Mouse (Mus musculus): ENCODE results near the gene Tfap2c. TPM values are rescaled to one million over a fixed set of nuclear protein-coding genes. Genes with fewer than 3 reads are reported as not detected.

The Tfap2c gene
- total RNA-seq (2015): not detected in 2 replicates
- not detected in 2 replicates for total RNA-seq (2017)

DNA sequence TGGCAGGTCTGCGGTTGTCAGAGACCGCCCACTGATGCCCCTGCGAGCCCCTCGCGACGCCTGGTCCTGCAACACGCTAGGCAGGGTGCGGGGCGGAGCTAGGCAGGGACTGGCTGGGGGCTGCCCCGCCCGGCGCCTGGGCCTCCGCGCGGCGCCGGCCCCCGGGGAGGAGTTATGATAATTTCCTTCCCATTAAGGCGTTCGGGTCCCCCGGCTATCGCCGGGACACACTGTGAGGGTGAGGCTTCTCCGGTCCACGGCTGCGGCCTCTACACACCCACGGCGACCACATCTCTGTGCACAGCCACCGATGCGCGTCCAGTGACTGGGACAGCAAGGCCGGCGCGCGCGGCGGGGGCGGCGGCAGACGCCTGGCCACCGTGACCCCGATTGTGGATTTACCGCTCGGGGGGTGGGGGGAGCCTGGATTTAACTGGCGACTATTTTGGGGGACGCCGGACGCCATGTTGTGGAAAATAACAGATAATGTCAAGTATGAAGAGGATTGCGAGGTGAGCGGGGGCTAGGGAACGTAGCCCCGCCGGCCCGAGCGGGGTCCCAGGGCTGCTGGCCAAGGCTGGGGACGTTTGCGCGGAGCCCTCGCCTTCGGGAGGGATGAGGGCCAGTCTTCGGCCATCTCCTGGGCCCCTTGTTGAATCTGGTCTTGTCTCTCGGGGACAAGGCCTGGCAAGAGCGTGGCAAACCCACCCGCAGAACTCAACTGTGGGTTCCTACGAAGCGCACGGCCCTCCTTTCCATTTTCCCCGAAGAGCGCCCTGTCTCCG is at the start of gene Tfap2c:
Gene Tfap2c, plus strand, starts transcription at position 223 of the 785 bp plus-strand sequence.
- ATAC-seq (ENCODE audit: poor library complexity, severe bottlenecking): no peak

DNA sequence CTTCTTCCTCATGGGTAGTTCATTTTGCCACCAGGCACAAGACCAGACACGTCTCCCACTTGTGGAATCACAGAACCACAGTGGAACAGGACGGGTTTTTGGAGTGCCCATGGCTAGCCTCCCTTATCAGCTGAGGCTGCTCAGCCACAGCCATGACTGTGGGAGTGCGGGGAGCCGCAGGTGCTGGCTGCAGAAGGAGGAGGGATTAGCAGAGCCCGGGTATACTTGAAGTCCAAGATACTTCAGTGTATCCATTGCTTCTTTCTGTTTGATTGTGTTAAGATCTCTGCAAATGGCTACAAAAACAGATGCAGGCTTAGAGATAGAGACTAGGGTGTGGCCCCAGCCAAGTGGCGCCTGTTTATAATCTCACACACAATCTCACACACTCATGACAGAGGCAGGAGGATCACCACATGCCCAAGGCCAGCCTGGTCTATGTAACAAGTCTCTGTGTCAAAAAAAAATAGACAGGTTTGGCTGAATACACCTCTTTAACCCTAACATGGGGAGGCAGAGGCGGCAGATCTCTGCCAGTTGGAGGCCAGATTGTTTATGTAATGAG is 48.6 kb upstream of the Tfap2c start:
- ATAC-seq (ENCODE audit: poor library complexity, severe bottlenecking): no peak

DNA sequence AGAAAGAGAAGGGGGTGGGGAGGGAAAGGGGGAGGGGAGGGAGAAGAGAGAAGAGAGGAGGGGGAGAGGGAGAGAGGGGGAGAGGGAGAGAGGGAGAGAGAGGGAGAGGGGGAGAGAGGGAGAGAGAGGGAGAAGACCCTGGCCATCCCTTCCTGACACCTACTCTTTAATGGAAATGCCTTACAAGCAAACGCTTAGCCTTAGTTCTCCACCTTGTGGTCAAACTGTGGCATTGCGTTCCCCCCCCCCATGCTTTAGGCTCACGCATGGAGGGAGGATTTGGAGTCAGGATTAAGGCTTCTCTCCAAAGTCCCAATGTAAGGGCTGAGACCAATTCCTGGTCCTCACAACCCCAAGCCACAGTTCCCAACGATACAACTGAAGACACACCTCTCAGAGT is 48.1 kb upstream of the Tfap2c start:
- ATAC-seq (ENCODE audit: poor library complexity, severe bottlenecking): peak; percentile 80

DNA sequence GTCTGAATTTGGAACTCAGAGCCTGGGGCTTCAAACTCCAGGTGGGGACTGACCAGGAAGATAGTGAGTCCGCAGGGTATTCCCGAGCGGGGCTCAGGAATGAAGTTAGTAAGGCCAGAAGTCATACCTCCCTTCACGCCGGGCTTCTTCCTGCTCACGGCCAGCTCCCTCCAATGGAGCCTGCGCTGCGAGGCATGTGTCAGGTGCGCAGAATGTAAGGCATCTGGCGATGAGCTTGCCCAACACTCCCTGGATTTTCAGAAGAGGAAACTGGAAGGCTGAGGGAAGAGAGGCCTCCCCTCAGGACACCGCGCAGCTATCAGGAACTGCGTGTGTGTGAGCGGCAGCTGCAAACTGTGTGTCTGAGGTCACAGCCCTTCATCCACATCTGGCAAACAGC is 47.2 kb upstream of the Tfap2c start:
- ATAC-seq (ENCODE audit: poor library complexity, severe bottlenecking): no peak

DNA sequence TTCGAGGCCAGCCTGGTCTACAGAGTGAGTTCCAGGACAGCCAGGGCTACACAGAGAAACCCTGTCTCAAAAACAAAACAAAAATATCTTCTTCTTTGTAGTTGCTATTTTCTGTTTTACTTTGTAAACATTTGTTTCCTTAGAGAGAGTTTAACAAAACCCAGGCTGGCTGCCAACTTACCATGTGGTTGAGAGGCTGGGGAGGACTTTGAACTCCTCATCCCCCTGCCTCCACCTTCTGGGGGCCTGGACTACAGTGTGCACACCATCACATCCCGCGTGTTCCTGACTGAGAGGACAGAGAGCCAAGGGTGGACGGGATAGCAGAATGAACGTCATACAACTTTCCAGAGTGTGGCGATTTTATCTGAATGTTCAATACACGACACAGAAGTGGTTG is 43.3 kb upstream of the Tfap2c start:
- no peak for ATAC-seq (ENCODE audit: poor library complexity, severe bottlenecking)

DNA sequence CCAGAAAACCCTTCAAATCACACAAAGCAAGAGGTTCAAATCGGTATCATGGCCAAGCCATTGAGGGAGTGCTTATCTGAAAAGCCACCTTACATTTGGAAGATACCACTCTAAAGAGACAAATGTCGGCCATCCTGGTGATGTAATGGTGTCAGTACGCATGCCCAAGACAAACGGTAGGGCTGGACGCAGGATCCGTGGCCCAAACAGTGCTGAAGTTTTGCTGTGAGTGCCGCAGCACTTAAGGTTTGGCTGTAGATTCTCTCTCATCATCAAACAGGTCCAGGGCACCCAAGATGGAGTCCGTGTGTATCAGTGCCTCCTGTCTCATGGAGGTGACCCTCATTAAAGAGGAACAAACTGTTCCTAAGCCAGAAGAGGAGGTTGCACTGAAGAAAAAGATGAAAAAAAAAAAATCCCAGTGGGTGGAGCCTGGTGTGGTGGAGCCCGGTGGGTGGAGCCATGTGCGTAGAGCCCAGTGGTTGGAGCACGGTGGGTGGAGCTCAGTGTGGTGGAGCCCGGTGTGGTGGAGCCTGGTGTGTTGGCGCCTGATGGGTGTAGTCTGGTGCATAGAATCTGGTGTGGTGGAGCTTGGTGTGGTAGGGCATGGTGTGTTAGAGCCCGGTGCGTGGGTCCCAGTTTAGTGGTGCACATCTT is 39.2 kb upstream of the Tfap2c start:
- no peak for ATAC-seq (ENCODE audit: poor library complexity, severe bottlenecking)

DNA sequence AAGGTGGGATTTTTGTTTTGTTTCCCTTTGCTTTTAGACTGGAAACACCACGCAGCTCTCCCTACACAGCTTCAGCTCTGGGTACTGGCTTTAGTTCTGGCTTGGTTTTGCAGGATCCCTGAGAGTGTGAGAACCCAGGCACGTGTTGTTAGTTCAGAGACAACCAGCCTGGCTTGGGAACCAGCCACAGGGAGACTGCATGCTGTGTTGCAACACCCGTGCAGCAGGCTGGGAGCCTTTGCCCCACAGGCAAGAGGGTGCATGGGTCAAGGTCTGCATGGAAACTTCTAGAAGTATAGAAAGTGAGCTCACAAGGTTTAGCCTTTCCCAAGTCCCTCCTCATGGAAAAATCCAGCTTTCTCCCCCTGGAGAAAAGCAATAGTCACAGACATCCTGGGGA is 38.5 kb upstream of the Tfap2c start:
- no peak for ATAC-seq (ENCODE audit: poor library complexity, severe bottlenecking)

DNA sequence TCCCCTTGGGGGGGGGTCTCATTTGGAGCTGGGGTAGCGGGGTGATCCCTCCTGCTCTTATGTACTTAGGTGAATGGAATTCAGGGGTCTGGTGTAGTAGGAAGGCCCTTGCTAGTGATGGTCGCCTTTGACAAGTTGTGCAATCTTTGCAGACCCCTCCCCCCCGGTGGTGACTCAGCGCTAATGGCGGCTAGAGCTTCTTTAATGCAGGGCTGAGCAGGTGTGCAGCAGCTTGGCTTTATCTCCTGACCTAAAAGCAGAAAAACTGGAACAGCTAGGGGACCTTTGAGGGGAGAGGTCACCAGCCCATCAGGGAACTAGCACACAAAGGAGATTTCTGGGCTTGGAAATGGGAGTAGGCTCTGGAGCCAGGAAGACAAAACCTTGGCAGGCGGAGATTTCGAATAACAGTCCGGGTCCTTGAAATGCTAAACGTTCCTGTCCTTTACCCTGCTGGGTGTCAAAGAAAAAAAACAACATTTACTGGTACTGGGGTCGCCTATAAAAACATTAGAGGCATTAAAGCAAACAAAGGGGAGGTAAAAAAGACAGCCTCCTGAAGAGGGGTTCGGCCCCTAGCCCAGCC is 32.9 kb upstream of the Tfap2c start:
- ATAC-seq (ENCODE audit: poor library complexity, severe bottlenecking): no peak

DNA sequence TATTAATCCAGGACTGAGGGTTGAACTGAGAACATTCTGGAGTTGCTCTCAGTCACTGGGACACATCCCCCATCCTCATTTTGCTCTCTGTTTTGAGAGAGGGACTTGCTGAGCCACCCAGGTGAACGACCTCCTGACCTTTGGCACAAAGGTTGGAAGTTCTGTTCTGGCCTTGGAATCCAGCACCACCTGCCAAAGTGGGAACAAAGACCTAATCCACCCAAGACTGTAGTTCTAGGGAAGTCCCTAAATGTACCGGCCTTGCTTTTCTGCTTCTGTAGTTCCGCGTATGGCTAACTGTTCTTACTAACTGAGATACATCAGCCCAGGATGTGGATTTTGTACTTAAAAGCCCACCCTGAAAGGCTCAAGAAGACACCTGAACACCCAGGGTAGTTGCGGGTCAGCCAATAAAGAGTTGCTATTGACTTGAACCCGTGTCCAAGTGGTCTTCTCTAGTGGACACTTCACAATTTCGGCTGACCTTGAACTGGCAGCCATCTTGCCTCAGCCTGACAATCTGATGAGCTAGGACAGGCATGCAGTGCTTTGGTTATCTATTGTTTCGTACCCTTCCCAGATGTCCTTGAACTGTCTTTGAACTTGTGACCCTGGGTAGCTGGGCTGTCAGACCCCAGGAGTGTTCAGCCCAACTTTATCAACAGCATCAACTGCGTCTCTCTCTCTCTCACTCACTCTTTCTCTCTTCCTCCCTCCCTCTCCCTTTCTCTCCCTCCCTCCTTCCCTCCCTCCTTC is 28.6 kb upstream of the Tfap2c start:
- ATAC-seq (ENCODE audit: poor library complexity, severe bottlenecking): no peak

DNA sequence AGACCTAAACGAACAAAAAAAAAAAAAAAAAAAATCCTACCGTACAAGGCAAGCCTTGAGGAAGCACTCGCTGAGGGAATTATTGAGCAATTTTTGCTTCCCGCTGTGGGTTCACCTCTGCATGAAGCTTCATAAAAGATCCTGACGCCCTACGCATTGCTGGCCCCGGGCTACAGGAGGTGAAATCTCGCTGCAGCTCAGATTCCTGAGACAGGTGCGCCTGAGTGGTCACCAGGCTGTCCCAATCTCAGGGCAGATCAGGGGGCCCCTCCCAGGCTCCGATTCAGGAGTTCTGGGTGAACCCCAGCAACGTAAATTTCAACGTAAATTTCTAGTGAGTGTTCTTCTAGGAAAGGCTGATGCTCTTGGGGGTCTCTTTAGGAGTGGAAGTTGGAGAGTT is 26.9 kb upstream of the Tfap2c start:
- ATAC-seq (ENCODE audit: poor library complexity, severe bottlenecking): no peak

DNA sequence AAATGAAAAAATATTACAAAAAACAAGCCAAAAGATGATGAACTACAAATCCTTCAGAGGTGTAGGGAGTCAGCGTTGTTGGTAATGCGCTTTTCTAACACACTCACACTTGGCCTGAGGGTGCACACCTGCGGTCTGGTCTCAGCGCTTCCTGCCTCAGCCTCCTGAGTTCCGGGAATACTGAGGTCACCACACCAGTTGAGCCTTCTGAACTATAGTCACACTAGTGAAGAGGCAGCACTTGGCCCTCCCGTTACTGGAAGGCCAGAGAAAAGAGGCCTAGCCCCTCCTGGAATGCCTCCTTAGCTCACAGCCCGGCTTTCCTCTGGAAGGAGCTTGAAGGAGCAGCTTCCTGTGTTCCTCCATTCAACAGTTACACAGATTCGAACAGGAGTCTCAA is 22.2 kb upstream of the Tfap2c start:
- no peak for ATAC-seq (ENCODE audit: poor library complexity, severe bottlenecking)

DNA sequence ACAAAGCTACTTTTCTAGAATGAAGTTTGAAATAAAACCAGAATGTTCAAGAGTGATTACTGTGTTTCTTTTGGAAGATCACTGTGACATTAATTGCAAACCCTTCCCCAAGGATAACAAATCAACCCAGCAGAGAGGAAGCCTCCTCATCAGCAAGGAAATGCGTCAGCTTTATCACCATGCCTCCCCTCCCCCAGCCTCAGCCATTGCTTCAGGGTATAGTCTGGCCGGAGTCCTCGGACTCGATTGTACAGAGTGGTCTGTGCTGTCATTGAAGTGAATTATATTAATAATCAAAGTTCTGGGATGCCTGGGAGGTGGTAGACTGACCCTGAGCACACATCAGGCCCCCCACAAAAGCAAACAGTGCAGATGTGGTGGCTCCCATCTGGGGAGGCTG is 5.4 kb upstream of the Tfap2c start:
- no peak for ATAC-seq (ENCODE audit: poor library complexity, severe bottlenecking)

DNA sequence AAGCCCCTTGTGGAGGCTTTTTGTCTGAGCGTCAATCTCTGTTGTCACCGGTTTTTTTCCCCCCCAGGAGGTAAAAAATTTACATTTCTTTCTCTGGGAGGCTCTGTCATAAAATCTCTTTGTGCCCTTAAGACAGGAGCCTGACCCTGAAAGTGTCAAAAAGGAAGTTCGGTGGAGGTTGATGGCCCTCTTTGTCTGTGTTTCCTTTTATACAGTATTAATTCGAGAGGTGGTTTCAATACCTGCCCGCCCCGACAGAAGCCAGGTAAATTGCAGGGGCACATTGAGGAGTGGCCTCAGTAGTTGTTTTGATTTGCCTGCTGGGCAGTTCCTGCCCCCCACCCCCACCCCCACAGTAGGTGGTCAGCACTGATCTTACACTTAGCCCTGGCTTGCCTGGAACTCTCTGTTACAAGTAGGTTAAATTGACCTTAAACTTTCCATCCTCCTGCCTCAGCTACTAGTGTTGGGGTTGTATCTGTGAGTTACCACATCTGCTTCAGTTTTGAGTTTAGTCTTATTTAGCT is 4.7 kb upstream of the Tfap2c start:
- no peak for ATAC-seq (ENCODE audit: poor library complexity, severe bottlenecking)

DNA sequence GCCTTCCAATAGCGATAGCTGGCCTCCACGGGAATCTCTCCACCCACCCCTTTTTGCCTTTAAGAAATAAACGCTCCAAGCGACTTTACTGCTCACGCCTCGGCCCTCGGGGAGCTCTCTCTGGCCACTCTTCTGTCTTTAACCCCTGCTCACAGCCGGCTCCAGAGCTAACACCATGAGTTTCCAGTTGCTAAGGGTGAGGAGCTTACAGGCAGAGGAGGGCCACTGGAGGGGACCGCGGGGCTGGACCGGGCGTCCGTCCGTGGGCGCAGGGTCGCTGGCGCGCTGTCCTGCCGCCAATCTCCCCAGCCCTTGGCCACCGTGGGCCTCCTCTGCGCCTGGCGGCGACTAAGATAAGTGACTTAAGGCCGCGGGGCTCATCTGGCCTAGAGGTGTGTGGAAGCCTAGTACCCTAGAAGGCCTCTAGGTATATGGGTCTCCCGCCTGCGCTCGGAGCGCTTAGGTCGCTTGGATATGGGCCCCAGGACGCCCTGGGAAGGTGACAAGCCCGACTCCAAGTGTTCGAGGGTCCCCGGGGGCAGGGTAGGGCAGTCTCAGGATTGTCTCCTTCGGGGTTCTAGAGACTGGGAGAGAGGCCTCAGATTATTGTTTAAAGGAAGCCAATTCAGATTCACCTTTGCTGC is 3.7 kb upstream of the Tfap2c start:
- ATAC-seq (ENCODE audit: poor library complexity, severe bottlenecking): no peak

DNA sequence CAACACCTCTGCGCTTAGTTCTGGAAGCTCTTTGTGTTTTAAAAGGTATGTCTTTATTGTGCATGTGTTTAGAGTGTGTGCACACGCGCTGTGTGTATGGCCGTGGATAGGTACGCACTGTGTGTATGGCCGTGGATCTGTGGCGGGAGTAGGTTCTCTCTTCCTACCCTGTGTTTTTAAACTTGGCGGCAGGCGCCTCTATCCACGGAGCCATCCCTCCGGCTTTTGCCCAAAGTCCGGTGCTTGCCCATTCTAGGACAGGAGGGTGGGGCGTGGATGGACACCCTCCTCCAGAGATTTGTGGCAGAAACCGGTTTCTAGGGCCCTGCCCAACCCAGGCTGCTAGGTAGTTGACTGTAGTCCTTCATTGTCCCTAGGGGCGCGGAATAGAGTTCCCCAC is 2.8 kb upstream of the Tfap2c start:
- ATAC-seq (ENCODE audit: poor library complexity, severe bottlenecking): no peak

DNA sequence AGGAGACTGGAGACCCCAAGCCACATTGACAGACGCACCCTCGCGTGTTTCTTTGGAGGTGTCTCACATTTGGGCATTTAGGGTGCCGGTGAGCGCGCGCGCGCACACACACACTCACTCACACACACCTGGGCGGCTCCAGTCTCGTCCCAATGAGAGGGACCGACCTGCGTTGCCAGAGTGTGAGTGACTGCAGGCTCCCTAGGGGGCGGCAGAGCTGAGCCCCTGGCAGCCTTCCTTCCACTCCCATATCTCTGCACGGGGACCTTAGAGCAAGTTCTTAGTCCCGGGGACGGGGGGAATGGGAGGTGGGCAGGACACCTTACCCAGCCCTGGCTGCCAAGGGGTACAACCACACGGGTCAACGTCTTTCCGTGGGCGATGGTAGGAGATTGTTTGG is 2.3 kb upstream of the Tfap2c start:
- ATAC-seq (ENCODE audit: poor library complexity, severe bottlenecking): no peak

DNA sequence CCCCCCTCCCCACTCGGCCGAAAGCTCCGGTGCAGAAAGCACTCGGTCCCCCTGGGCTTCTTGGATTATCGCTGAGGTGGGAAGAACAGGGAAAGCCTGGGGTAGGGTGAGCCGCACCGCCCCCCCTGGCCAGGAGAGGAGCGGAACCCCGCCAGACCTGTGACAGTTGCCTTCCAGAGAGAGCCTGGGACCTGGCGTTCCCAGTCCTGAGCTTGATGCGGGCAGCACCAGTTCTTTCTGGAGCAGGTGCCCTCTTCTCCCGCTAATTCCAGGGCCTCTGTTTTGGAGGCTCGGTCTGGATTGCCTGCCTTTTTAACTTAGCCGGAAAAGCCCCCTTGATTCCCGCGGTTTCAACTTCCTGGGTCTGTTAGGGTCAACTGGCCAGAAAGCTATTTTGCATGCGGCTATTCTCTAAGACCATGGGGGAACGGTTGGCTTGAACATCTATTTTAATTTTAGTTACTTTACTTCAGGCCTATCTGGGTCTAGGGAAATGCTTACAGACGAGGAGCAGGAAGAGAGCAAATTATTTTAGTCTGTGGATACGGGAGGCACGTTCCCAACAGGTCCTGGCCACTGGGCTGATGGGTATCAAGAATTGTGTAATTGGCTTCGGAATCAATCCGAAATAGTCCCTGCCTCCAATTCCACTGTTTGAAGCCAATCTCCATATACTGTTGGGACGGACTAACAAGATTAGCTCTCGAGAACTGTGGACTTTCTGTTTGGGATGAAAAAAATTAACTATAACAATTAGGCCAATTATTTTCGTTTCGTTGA is 1.4 kb upstream of the Tfap2c start:
- no peak for ATAC-seq (ENCODE audit: poor library complexity, severe bottlenecking)

DNA sequence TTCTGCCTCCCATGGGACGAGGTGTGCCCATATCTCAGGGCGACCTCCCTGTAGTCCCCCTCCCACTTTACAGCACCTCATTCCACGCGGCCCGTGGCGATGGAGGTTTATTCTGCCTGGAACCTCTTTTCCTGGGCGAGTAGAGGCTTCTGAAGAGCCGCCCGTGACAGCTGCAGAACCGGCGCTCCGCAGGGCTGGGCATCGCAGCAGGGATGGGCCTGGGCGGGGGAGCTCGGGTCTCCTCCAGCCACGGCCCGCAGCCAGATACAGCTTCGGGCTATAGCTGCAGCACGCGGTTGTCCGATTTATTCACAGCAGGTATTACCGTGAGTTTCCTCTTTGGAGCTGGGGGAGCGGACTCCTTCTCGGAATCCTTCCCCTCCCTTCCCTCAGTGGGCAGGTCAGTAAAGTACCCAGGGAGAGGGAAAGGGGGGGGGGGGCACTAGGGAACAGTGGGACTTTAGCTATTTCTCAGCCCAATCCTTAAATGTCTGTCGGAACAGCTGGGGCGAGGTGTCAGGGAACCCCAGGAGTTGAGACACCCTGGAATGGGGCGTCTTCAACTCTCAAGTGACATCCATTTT is 629 bp upstream of the Tfap2c start:
- no peak for ATAC-seq (ENCODE audit: poor library complexity, severe bottlenecking)

DNA sequence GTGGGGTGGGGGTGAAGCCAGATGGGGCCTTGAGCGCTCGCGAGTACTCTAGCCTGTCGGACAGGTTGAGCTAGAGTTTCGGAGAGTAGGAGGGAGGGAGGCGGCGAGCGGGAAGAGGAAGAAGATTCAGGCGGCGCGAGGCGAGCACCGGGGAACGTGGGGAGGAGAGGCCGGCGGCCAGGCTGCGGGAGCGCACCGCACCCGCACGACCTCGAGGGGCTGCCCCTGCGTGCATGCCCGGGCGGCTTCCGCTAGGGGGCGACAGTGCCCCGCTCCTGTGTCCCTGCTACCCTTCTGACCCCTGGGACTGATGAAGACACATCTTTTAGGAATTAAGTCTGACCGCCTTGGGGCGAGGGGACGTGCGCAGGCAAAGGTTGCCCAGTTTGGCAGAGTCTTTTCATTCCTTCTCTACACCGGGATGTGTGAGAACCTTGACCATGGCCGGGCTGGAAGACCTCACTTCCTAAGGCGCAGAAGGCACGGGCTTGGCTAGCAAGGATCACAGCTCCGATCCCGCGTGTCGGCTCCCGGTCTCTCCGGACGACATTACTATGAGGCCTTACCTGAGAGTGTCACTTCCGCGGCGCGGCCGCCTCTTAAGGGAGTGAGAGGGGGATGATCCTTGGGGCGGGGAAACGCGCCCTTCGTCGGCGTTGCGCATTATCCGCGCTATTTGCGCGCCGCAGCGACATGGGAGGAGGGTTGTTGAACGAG is 1.1 kb downstream of the Tfap2c start:
- ATAC-seq (ENCODE audit: poor library complexity, severe bottlenecking): no peak

All from megakaryocyte, adult 5-6 weeks (primary cell).